In genomic region chr2:147498731-147499130, GRCm38 (mm10) we compare ENCODE assay signal across 27 mouse cellular contexts.
"Had no signal": no experiment of that assay in that cellular context is flagged by ENCODE, and none has a peak within 500 bp of the region (broad histone marks: within the 10 kb centered on the region; RNA-seq: fewer than 3 reads in every experiment).

No protein-coding gene starts in this region.

- H3K9me3 ChIP-seq: embryonic facial prominence, embryonic 10.5 days; embryonic facial prominence, embryonic 12.5 days; embryonic facial prominence, embryonic 13.5 days; embryonic facial prominence, embryonic 15.5 days; forebrain, embryonic 10.5 days; forebrain, embryonic 12.5 days; forebrain, embryonic 13.5 days; forebrain, embryonic 15.5 days had no signal

- DNase-seq: cerebellum, adult 8-10 months; cerebellum, adult 9-10 months; cerebellum, adult 9-11 months; cerebellum, postnatal 10 days; cerebellum, postnatal 14 days; cerebellum, postnatal 25 days; cerebellum, postnatal 36 days; embryo, embryonic 11 days; forebrain, postnatal 0 days; gastrocnemius, adult 2 months; gastrocnemius, postnatal 10 days; gastrocnemius, postnatal 14 days; gastrocnemius, postnatal 25 days; heart, adult 11 months; heart, adult 18-20 months; heart, adult 2 months had no signal

- ATAC-seq: forebrain, embryonic 13.5 days; forebrain, embryonic 14.5 days; forebrain, embryonic 15.5 days; forebrain, embryonic 16.5 days; forebrain, postnatal 0 days had no signal

- H3K27me3 ChIP-seq: embryonic facial prominence, embryonic 12.5 days; embryonic facial prominence, embryonic 13.5 days; embryonic facial prominence, embryonic 15.5 days; forebrain, embryonic 12.5 days; forebrain, embryonic 13.5 days; forebrain, embryonic 15.5 days had no signal

- H3K4me1 ChIP-seq: embryonic facial prominence, embryonic 10.5 days; embryonic facial prominence, embryonic 12.5 days; embryonic facial prominence, embryonic 13.5 days; embryonic facial prominence, embryonic 15.5 days; forebrain, embryonic 10.5 days; forebrain, embryonic 12.5 days; forebrain, embryonic 13.5 days; forebrain, embryonic 15.5 days had no signal

- H3K4me3 ChIP-seq: embryonic facial prominence, embryonic 10.5 days; embryonic facial prominence, embryonic 12.5 days; embryonic facial prominence, embryonic 13.5 days; embryonic facial prominence, embryonic 15.5 days; erythroblast, embryonic 14.5 days; forebrain, embryonic 10.5 days; forebrain, embryonic 12.5 days; forebrain, embryonic 13.5 days; forebrain, embryonic 15.5 days; gastrocnemius, adult 2 months; heart, adult 2 months had no signal

- H3K36me3 ChIP-seq: embryonic facial prominence, embryonic 10.5 days; embryonic facial prominence, embryonic 12.5 days; embryonic facial prominence, embryonic 13.5 days; embryonic facial prominence, embryonic 15.5 days; forebrain, embryonic 10.5 days; forebrain, embryonic 12.5 days; forebrain, embryonic 15.5 days had no signal

- H3K9ac ChIP-seq: embryonic facial prominence, embryonic 12.5 days; embryonic facial prominence, embryonic 13.5 days; embryonic facial prominence, embryonic 15.5 days; forebrain, embryonic 12.5 days; forebrain, embryonic 13.5 days; forebrain, embryonic 15.5 days; forebrain, postnatal 0 days had no signal

- H3K27ac ChIP-seq: embryonic facial prominence, embryonic 10.5 days; embryonic facial prominence, embryonic 12.5 days; embryonic facial prominence, embryonic 13.5 days; embryonic facial prominence, embryonic 15.5 days; forebrain, embryonic 10.5 days; forebrain, embryonic 12.5 days; forebrain, embryonic 13.5 days; forebrain, embryonic 15.5 days; gastrocnemius, adult 2 months; heart, adult 2 months had no signal

- H3K4me2 ChIP-seq: embryonic facial prominence, embryonic 12.5 days; embryonic facial prominence, embryonic 13.5 days; embryonic facial prominence, embryonic 15.5 days; forebrain, embryonic 12.5 days; forebrain, embryonic 13.5 days; forebrain, embryonic 15.5 days had no signal
